Mouse (Mus musculus): ENCODE measurements around the gene Hist1h3d.

The Hist1h3d gene

DNA sequence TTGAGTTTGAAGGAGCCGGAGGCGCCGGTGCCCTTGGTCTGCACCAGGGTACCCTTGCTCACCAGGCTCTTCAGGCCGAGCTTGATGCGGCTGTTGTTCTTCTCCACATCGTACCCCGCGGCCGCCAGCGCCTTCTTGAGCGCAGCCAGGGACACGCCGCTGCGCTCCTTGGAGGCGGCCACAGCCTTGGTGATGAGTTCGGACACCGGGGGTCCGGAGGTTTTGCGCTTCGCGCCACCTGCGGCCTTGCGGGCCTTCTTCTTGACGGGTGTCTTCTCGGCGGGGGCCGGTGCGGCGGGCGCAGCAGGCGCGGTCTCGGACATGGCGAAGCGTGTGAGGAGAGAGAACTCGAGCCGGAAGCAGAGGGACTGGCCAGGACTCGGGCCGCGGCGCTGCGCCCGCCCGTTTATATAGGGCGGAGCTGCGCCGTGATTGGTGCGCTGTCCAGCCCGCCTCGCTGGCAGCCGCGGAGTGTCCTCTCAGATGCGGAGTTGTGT, 46.7 kb downstream of the Hist1h3d start, which contains the start of gene Hist1h1e:
TSS of gene Hist1h1e (minus strand) at position 384 of the 497 bp plus-strand sequence.
- DNase-seq (ENCODE audit: low spot score), result peak; percentile 87

DNA sequence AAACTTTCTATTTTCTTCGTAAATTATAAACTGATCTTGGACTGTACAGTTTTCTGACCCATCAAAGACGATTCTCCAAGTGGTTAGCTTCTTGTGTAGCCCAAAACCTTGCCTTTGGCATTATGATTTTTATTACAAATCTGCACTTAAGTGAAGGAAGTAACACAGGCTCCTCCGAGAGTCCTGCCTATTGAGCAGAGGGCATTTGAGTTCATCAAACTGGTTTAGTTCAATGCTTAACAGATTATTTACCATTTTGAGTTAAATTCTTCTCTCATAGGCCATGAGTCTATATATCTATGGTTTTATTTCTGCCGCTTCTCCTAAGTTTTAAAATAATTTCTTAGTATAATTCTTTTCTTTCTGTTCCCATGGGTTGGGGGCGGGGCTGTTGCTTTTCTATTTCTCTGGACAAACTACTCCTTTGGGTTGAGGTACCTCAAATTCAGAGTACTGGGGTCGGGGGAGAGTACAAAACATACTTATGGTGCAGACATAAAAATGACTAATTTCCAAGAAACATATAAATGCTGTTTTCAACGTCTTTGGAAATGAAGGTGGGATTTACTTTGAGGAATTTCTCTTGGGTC, 47.4 kb downstream of the Hist1h3d start:
- no peak for DNase-seq (ENCODE audit: low spot score)

All from layer of hippocampus, adult 11-12 months (tissue).